Mouse (Mus musculus): ENCODE results near the gene Trp53bp2. TPM values are rescaled to one million over a fixed set of nuclear protein-coding genes. Genes with fewer than 3 reads are reported as not detected.

Gene Trp53bp2
- polyA plus RNA-seq, 1 experiment from 2014 or later: 32.5 TPM

- no peak overlapping the region for H3K4me3 ChIP-seq (replicated peaks)
- no peaks in the 10 kb centered on the region for H3K9me3 ChIP-seq
- peaks cover 35% of the 10 kb centered on the region for H3K4me1 ChIP-seq
- H3K27ac ChIP-seq: no peak overlapping the region
- H3K4me2 ChIP-seq: no peak overlapping the region
- H3K9ac ChIP-seq: no peak overlapping the region
- no peak for ATAC-seq (ENCODE audit: low FRiP score)
- H3K27me3 ChIP-seq: no peaks in the 10 kb centered on the region
- no peaks in the 10 kb centered on the region for H3K36me3 ChIP-seq (replicated peaks)
- 80% methylated on average over 7 of the region's 7 CpGs for WGBS
These were observed 3.8 kb downstream of the Trp53bp2 start for GRCm38 (mm10) chr1:182412586-182413270.

- no peaks in the 10 kb centered on the region for H3K27me3 ChIP-seq
These were observed 10.5 kb downstream of the Trp53bp2 start for GRCm38 (mm10) chr1:182419481-182419880.

DNA sequence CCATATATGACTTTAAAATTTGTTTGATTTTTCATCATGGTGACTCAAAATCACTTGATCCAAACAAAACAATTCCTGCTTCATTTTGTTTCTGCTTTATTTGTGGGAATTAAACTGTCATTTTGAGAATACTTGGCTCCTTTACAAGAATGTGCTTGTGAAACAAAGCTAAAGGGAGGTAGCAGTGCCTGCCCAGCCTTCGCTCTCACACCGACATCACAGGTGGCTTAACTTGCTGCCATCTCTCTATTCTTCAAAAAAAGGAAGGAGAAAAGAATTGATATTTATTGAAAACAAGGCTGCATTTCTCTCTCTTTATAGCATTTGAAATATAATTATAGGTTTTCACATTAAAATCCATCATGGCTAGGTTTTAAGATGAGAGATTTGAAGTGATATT, 15.3 kb downstream of the Trp53bp2 start:
- ATAC-seq (ENCODE audit: low FRiP score): no peak
- H3K9me3 ChIP-seq: no peaks in the 10 kb centered on the region
- peaks cover 16% of the 10 kb centered on the region for H3K4me1 ChIP-seq
- H3K9ac ChIP-seq: no peak overlapping the region
- H3K27me3 ChIP-seq: no peaks in the 10 kb centered on the region
- H3K4me3 ChIP-seq (replicated peaks): no peak overlapping the region
- no peak overlapping the region for H3K27ac ChIP-seq
- WGBS: 81% methylated on average over 2 of the region's 2 CpGs
- no peak overlapping the region for H3K4me2 ChIP-seq
- H3K36me3 ChIP-seq (replicated peaks): peaks cover 5% of the 10 kb centered on the region; the same call in 1 of the 2 replicates

More at GRCm38 (mm10) chr1:182419481-182419880, 10.5 kb downstream of the Trp53bp2 start:
- ATAC-seq (ENCODE audit: low FRiP score): no peak
- no peaks in the 10 kb centered on the region; the same call in 1 of the 2 replicates for H3K4me1 ChIP-seq
- WGBS: 88% methylated on average over 3 of the region's 3 CpGs
- H3K4me2 ChIP-seq: no peak overlapping the region
- no peak overlapping the region for H3K27ac ChIP-seq
- H3K9ac ChIP-seq: no peak overlapping the region
- H3K36me3 ChIP-seq (replicated peaks): no peaks in the 10 kb centered on the region
- H3K4me3 ChIP-seq (replicated peaks): no peak overlapping the region
- no peaks in the 10 kb centered on the region for H3K9me3 ChIP-seq

DNA sequence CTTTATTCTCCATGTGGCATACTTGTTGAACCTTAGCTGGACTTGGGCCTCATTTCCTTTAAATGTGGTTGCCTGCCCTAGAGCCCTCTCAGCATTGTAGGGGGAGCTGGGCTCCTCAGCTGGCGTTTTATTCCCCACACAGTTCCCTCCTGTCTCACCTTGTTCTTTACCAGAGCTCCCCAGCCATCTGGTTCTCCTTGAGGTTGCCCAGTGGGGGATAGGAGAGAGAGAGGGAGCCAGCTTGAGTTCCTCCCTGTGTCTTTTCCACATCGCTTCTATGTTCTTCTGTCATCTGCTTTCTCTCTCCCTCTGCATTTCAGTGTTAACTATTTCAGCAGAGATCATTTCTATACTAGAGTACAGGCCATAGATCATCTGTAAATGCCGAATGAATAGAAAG, 16.2 kb downstream of the Trp53bp2 start:
- Histone ChIP-seq H3K4me1 (peaks cover 16% of the 10 kb centered on the region), H3K4me2 (no peak overlapping the region), H3K27ac (peak overlapping the region; percentile 50; the same call in 1 of the 2 replicates), H3K27me3 (no peaks in the 10 kb centered on the region), H3K4me3 (replicated peaks) (no peak overlapping the region), H3K9me3 (no peaks in the 10 kb centered on the region), H3K9ac (no peak overlapping the region), H3K36me3 (replicated peaks) (peaks cover 10% of the 10 kb centered on the region)
- 82% methylated on average over 3 of the region's 3 CpGs for WGBS
- ATAC-seq (ENCODE audit: low FRiP score): no peak

DNA sequence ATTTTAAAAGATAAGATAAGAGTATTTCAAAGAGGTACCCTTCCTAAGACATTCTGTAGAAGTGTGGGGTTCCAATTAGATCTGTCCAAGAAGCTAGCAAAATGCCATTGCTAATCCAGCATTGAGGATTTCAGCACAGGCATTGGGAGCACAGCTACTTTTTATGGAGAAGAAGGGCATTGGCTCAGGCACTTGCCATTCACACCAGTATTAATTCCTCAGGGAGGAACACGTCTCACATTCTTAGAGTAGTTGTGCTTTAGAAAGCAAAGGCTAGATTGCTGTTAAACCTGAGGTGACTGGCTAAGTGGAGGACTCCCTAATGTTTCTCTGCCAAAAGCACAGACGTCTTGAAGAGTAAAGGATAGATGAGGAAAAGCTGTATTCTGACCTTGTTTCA, 17.5 kb downstream of the Trp53bp2 start:
- H3K9me3 ChIP-seq: no peaks in the 10 kb centered on the region
- 43% methylated on average over 2 of the region's 2 CpGs for WGBS
- peaks cover 11% of the 10 kb centered on the region for H3K36me3 ChIP-seq (replicated peaks)
- H3K4me1 ChIP-seq: peaks cover 16% of the 10 kb centered on the region
- H3K4me3 ChIP-seq (replicated peaks): no peak overlapping the region
- H3K27ac ChIP-seq: no peak overlapping the region
- H3K9ac ChIP-seq: no peak overlapping the region
- H3K27me3 ChIP-seq: no peaks in the 10 kb centered on the region
- no peak overlapping the region for H3K4me2 ChIP-seq
- no peak for ATAC-seq (ENCODE audit: low FRiP score)

DNA sequence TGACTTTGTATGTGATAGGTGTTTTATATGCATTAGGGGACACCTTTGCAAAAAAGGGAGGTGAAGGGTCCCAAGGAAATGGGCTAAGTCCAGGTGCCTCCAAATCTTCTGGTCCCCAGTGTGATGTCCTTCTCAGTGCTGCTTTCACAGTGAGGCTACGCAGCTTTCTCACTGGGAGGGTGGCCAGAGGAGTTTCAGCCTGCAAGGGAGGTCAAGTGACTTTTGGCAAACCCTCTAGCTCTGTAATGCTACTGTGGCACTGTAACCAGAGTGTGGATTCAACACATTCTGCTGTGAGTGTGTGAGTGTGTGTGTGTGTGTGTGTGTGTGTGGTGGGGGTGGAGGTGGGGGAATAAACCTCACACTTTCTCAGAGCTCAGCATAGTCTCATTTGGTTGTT, 18.5 kb downstream of the Trp53bp2 start:
- Histone ChIP-seq H3K27ac (no peak overlapping the region), H3K9ac (no peak overlapping the region), H3K4me1 (peaks cover 16% of the 10 kb centered on the region), H3K4me2 (no peak overlapping the region), H3K27me3 (no peaks in the 10 kb centered on the region), H3K36me3 (replicated peaks) (peaks cover 21% of the 10 kb centered on the region), H3K4me3 (replicated peaks) (no peak overlapping the region), H3K9me3 (no peaks in the 10 kb centered on the region)
- 88% methylated on average over 1 of the region's 1 CpGs for WGBS
- no peak for ATAC-seq (ENCODE audit: low FRiP score)

- H3K9ac ChIP-seq: no peak overlapping the region
- H3K4me1 ChIP-seq: peaks cover 15% of the 10 kb centered on the region
- peaks cover 34% of the 10 kb centered on the region for H3K36me3 ChIP-seq (replicated peaks)
- H3K9me3 ChIP-seq: no peaks in the 10 kb centered on the region
- WGBS: 86% methylated on average over 3 of the region's 3 CpGs
- no peaks in the 10 kb centered on the region for H3K27me3 ChIP-seq
- H3K4me2 ChIP-seq: no peak overlapping the region
- no peak overlapping the region for H3K4me3 ChIP-seq (replicated peaks)
- ATAC-seq (ENCODE audit: low FRiP score): no peak
- no peak overlapping the region for H3K27ac ChIP-seq
These were observed 20.9 kb downstream of the Trp53bp2 start for GRCm38 (mm10) chr1:182429826-182430225.

DNA sequence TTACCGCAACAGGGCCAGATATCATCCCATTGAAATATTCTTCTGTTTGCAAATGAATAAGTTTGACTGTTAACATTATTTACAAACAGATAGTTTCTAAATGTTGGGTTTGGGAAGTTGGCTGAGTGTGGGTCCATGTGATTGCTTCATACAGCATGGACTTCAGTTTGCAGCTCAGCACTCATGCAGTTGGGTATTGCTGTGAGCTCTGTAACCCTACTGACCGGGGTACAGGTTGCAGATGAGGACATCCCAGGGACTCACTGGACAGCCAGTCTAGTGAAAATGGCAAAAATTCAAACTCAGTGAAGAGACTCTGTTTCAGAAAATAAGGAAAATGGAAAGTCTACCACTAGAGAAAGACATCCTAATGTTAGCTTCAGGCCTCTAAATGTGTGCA, 21.7 kb downstream of the Trp53bp2 start:
- Histone ChIP-seq H3K27ac (no peak overlapping the region), H3K9me3 (no peaks in the 10 kb centered on the region), H3K36me3 (replicated peaks) (peaks cover 37% of the 10 kb centered on the region), H3K4me2 (no peak overlapping the region), H3K4me1 (peaks cover 7% of the 10 kb centered on the region), H3K27me3 (no peaks in the 10 kb centered on the region), H3K4me3 (replicated peaks) (no peak overlapping the region), H3K9ac (no peak overlapping the region)
- no peak for ATAC-seq (ENCODE audit: low FRiP score)
- 99% methylated on average over 2 of the region's 2 CpGs for WGBS

GRCm38 (mm10) chr1:182432059-182432458, 23.1 kb downstream of the Trp53bp2 start:
- 98% methylated on average over 3 of the region's 3 CpGs for WGBS
- Histone ChIP-seq H3K36me3 (replicated peaks) (peaks cover 42% of the 10 kb centered on the region), H3K9me3 (no peaks in the 10 kb centered on the region), H3K27me3 (no peaks in the 10 kb centered on the region), H3K27ac (no peak overlapping the region), H3K4me1 (no peaks in the 10 kb centered on the region), H3K9ac (no peak overlapping the region), H3K4me3 (replicated peaks) (no peak overlapping the region), H3K4me2 (no peak overlapping the region)
- no peak for ATAC-seq (ENCODE audit: low FRiP score)

DNA sequence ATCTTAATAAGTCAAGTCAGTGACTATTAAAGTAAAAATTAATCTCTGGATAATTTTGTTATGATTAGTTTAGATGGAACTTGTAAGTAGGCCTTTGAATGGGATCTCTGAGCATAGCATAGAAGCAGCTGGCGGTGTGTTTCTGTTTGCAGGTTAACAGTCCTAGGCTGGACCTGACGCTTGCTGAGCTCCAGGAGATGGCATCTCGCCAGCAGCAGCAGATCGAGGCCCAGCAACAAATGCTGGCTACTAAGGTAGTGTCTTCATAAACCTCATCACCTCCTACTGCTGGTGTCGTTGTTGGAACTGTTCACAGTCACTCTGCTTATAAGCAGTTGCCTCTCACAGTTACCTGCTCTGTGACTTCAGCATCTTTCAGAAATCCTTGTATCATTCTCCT, 27.8 kb downstream of the Trp53bp2 start:
- H3K27me3 ChIP-seq: no peaks in the 10 kb centered on the region
- no peak overlapping the region for H3K9ac ChIP-seq
- no peaks in the 10 kb centered on the region for H3K4me1 ChIP-seq
- WGBS: 83% methylated on average over 5 of the region's 5 CpGs
- no peak overlapping the region for H3K27ac ChIP-seq
- no peaks in the 10 kb centered on the region for H3K9me3 ChIP-seq
- ATAC-seq (ENCODE audit: low FRiP score): no peak
- peaks cover 61% of the 10 kb centered on the region for H3K36me3 ChIP-seq (replicated peaks)
- no peak overlapping the region for H3K4me3 ChIP-seq (replicated peaks)
- H3K4me2 ChIP-seq: no peak overlapping the region

DNA sequence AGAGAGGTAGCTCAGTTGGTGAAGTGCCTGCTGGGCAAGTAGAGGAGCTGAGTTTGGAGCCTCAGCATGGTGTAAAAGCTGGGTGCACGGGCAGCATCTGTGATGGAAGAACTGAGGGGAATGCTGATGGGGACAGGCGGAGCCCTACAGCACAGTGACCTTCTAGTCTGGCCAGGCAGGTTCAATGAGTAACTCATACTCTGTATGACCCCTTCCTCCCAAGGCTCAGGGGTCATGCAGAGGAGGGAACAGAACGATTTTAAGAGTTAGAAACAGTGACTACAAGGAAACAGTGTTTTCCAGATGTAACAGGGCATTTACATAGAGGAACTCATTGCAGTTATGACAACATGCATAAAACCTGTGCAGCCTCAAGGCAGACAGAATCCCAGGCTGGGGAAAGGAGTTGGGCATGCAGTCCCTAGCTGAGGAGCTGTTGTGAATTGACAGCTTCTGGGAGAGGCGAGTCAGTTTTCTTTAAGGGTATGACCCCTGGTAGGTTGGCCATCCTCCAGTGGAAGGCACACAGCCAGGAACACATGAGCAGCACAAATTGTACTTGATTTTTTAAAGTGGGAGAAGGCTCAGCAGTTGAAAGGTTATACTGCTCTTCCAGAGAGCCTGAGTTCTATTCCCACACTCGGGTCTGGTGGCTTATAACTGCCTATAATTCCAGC, 30.7 kb downstream of the Trp53bp2 start:
- ATAC-seq (ENCODE audit: low FRiP score): no peak
- Histone ChIP-seq H3K36me3 (replicated peaks) (peaks cover 70% of the 10 kb centered on the region), H3K9me3 (no peaks in the 10 kb centered on the region), H3K4me1 (no peaks in the 10 kb centered on the region), H3K4me3 (replicated peaks) (no peak overlapping the region), H3K27me3 (no peaks in the 10 kb centered on the region), H3K27ac (no peak overlapping the region), H3K4me2 (no peak overlapping the region), H3K9ac (no peak overlapping the region)
- WGBS: 89% methylated on average over 5 of the region's 5 CpGs

GRCm38 (mm10) chr1:182441791-182442473, 33.0 kb downstream of the Trp53bp2 start:
- no peaks in the 10 kb centered on the region for H3K9me3 ChIP-seq
- ATAC-seq (ENCODE audit: low FRiP score): no peak
- H3K27ac ChIP-seq: no peak overlapping the region
- peaks cover 82% of the 10 kb centered on the region for H3K36me3 ChIP-seq (replicated peaks)
- no peak overlapping the region for H3K4me3 ChIP-seq (replicated peaks)
- no peaks in the 10 kb centered on the region for H3K27me3 ChIP-seq
- no peak overlapping the region for H3K4me2 ChIP-seq
- H3K4me1 ChIP-seq: no peaks in the 10 kb centered on the region
- H3K9ac ChIP-seq: no peak overlapping the region
- WGBS: 88% methylated on average over 18 of the region's 18 CpGs
